Mouse (Mus musculus) c-Kit-positive CD71-positive TER-119-negative erythroid progenitor cells, embryonic 14.5 days (primary cell): ENCODE results near the gene Add1.
"Not testable (repeated sequence)": the region's sequence is repeated elsewhere in the genome, so short reads cannot be mapped to it uniquely, and the experiment has no call there.

ENCODE experiments used
- DNase-seq: peaks from one replicate; pipeline ENCODE4 v3.0.0-alpha.2; 2013; ENCODE audit warnings: low read depth

Add1 gene

GRCm38 (mm10) chr5:34550251-34550650, 23.2 kb upstream of the Add1 start:
- DNase-seq: no peak

- DNase-seq: no peak
Measured at GRCm38 (mm10) chr5:34551821-34552220, 21.6 kb upstream of the Add1 start.

GRCm38 (mm10) chr5:34563854-34564253, 9.6 kb upstream of the Add1 start:
- no peak for DNase-seq

- DNase-seq: no peak
Measured at GRCm38 (mm10) chr5:34564291-34564690, 9.2 kb upstream of the Add1 start.

- DNase-seq: no peak
Measured at GRCm38 (mm10) chr5:34565545-34566283, 7.8 kb upstream of the Add1 start.

GRCm38 (mm10) chr5:34571551-34571950, 1.9 kb upstream of the Add1 start:
- no peak for DNase-seq

- DNase-seq: not testable (repeated sequence)
Measured at GRCm38 (mm10) chr5:34572568-34572967, 896 bp upstream of the Add1 start.

- no peak for DNase-seq
Measured at GRCm38 (mm10) chr5:34574721-34575120, 1.3 kb downstream of the Add1 start.

GRCm38 (mm10) chr5:34576286-34576685, 2.8 kb downstream of the Add1 start:
- DNase-seq: no peak

- no peak for DNase-seq
Measured at GRCm38 (mm10) chr5:34578038-34578655, 4.7 kb downstream of the Add1 start.

GRCm38 (mm10) chr5:34579377-34579776, 5.9 kb downstream of the Add1 start:
- DNase-seq: peak; percentile 48

GRCm38 (mm10) chr5:34581671-34582313, 8.3 kb downstream of the Add1 start:
- DNase-seq: peak; percentile 76

GRCm38 (mm10) chr5:34582314-34582675, 8.8 kb downstream of the Add1 start:
- no peak for DNase-seq

- DNase-seq: no peak
Measured at GRCm38 (mm10) chr5:34585216-34585615, 11.8 kb downstream of the Add1 start.

- no peak for DNase-seq
Measured at GRCm38 (mm10) chr5:34587881-34588280, 14.4 kb downstream of the Add1 start.

GRCm38 (mm10) chr5:34590059-34590458, 16.6 kb downstream of the Add1 start:
- no peak for DNase-seq

- DNase-seq: no peak
Measured at GRCm38 (mm10) chr5:34590702-34591101, 17.2 kb downstream of the Add1 start.

GRCm38 (mm10) chr5:34591388-34592004, 18.0 kb downstream of the Add1 start:
- no peak for DNase-seq

GRCm38 (mm10) chr5:34592224-34592623, 18.8 kb downstream of the Add1 start:
- not testable (repeated sequence) for DNase-seq

- no peak for DNase-seq
Measured at GRCm38 (mm10) chr5:34592666-34593065, 19.2 kb downstream of the Add1 start.

GRCm38 (mm10) chr5:34593202-34593727, 19.8 kb downstream of the Add1 start:
- no peak for DNase-seq

- DNase-seq: no peak
Measured at GRCm38 (mm10) chr5:34604576-34604975, 31.1 kb downstream of the Add1 start.
